Mouse (Mus musculus) liver, embryonic 16.5 days (tissue): ENCODE measurements around the gene Dhrs1. TPM values are rescaled to one million over a fixed set of nuclear protein-coding genes. Genes with fewer than 3 reads are reported as not detected.
A peak's percentile ranks its signal among the peaks of the same experiment; 100 is the strongest.

Source experiments
- ATAC-seq: fragments of 200-750 bp; cut with Nextera tagmentation; 2 replicates; pipeline ENCODE4 v1.8.0; 2017; ENCODE audit warnings: low read depth, mild to moderate bottlenecking, moderate number of reproducible peaks, moderate library complexity
- H3K27ac ChIP-seq: fragments of 300-500 bp; sonication (generic); 2 replicates; pipeline ENCODE4 v1.5.1; 2014; ENCODE audit warnings: mild to moderate bottlenecking, low read length
- H3K27me3 ChIP-seq: fragments of 300-500 bp; sonication (generic); 2 replicates; pipeline ENCODE4 v1.6.1; 2014; ENCODE audit warnings: low read depth, low read length, mixed read lengths; ENCODE audit not compliant: control insufficient read depth, insufficient read depth
- H3K36me3 ChIP-seq: fragments of 300-500 bp; sonication (generic); 2 replicates; pipeline ENCODE4 v1.6.1; 2014; ENCODE audit warnings: mild to moderate bottlenecking; ENCODE audit not compliant: control insufficient read depth, insufficient read depth
- H3K4me1 ChIP-seq: fragments of 300-500 bp; sonication (generic); 2 replicates; pipeline ENCODE4 v1.6.1; 2014; ENCODE audit warnings: low read depth, low read length, mixed read lengths; ENCODE audit not compliant: control insufficient read depth
- H3K4me2 ChIP-seq: fragments of 300-500 bp; sonication (generic); 2 replicates; pipeline ENCODE4 v1.6.1; 2014; ENCODE audit warnings: low read depth, low read length, mixed read lengths
- H3K4me3 ChIP-seq: fragments of 300-500 bp; sonication (generic); 2 replicates; pipeline ENCODE4 v1.5.1; 2014; ENCODE audit warnings: low read depth, mild to moderate bottlenecking, low read length
- H3K9ac ChIP-seq: fragments of 300-500 bp; sonication (generic); 2 replicates; pipeline ENCODE4 v1.6.1; 2014; ENCODE audit warnings: low read depth, low read length
- H3K9me3 ChIP-seq: fragments of 300-500 bp; sonication (generic); replicated peaks from 2 replicates; pipeline ENCODE4 v1.6.1; 2016; ENCODE audit warnings: low read length; ENCODE audit not compliant: control insufficient read depth
- WGBS: fragments of 180-500 bp; shearing (Covaris S2); extraction: QIAGEN DNeasy Blood & Tissue Kit; methylation state at CpG from one replicate; pipeline ENCODE4 v1.1.7; 2014; ENCODE audit not compliant: insufficient replicate concordance; 5-methylcytosine and 5-hydroxymethylcytosine counted together
- polyA plus RNA-seq: library from polyadenylated mRNA; unstranded; fragments of >200 nt; fragmentation: Nextera tagmentation; extraction: Ambion mirVana; gene quantifications from 2 replicates; pipeline ENCODE4 v1.2.1, GENCODE M21; 2015

Dhrs1 gene
- polyA plus RNA-seq, 1 experiment from 2014 or later = 43.5 TPM

GRCm38 (mm10) chr14:55730531-55731032 lies 14.9 kb downstream of the Dhrs1 start:
- no peak overlapping the region for H3K4me3 ChIP-seq
- WGBS = 55% methylated on average over 7 of the region's 7 CpGs
- H3K4me2 ChIP-seq = no peak overlapping the region
- H3K27me3 ChIP-seq = no peaks in the 10 kb centered on the region; the same call in 1 of the 2 replicates
- H3K36me3 ChIP-seq = no peaks in the 10 kb centered on the region
- no peak overlapping the region for H3K9ac ChIP-seq
- ATAC-seq = no peak
- H3K4me1 ChIP-seq = no peaks in the 10 kb centered on the region; the same call in 1 of the 2 replicates
- no peak overlapping the region for H3K27ac ChIP-seq
- H3K9me3 ChIP-seq = no peaks in the 10 kb centered on the region

DNA sequence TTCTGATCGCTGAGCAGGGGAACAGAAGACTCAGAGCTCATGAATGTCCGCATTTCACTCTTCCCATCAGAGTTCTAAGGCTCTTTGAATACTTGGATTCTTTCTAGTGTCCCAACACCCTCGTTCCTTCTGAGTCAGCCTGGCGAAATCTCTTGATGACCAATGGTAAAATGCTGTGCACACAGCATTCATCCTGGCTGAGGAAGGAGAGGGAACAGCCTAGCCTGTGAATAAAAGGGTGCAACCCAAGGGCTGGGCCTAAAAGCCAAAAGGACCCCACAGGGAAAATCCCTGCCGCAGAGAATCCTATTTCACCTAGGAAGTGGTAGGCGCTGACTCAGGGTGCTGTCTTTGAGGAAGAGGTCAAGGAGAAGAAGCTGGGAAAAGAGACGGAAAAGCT lies 15.4 kb downstream of the Dhrs1 start:
- no peak for ATAC-seq
- Histone ChIP-seq H3K9ac (no peak overlapping the region), H3K27me3 (no peaks in the 10 kb centered on the region; the same call in 1 of the 2 replicates), H3K36me3 (no peaks in the 10 kb centered on the region), H3K4me2 (no peak overlapping the region), H3K4me1 (no peaks in the 10 kb centered on the region; the same call in 1 of the 2 replicates), H3K27ac (no peak overlapping the region), H3K9me3 (no peaks in the 10 kb centered on the region), H3K4me3 (no peak overlapping the region)
- WGBS = 66% methylated on average over 7 of the region's 7 CpGs

DNA sequence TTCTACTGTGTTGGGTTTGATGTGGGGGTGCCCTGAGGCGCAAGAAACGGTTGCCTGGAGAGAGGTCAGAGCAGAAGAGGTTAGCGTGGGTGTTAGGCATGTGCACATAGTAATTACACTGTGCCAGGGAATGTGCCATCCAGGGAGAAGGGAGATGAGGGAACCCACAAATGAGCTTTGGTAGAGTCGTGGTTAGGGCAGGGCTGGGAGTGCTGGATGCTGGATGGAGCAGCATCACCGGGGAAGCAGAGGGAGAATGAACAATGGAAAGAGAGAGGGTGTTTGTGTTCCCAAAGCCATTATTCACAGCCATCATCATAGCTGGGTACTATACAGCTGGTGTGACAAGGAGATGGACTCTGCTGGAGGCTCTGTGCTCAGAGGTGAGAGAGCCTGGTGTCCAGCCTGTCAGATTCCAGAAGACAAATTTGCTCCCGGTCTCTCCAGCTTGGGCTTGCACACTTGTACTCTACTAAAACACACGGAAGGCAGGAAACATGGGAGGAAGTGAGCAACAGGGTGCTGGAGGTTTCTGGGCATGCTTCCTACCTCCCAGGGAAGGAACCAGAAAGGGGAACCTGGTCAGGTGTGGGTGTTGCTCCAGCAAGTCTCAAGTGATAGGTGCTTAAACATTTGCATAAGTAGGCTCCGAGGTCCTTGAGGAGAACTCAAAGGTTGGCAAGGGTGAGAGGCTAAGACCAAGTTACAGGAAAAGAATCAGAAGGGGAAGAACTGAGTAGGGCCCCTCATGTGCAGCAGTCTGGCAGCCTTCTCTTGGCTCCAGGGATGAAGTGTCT lies 17.4 kb downstream of the Dhrs1 start:
- H3K4me2 ChIP-seq = no peak overlapping the region
- peaks cover 15% of the 10 kb centered on the region for H3K4me1 ChIP-seq
- H3K9ac ChIP-seq = no peak overlapping the region
- 48% methylated on average over 8 of the region's 8 CpGs for WGBS
- no peaks in the 10 kb centered on the region for H3K27me3 ChIP-seq
- no peaks in the 10 kb centered on the region for H3K9me3 ChIP-seq
- no peak overlapping the region for H3K4me3 ChIP-seq
- H3K27ac ChIP-seq = no peak overlapping the region
- ATAC-seq = peak; percentile 12; the same call in 1 of the 2 replicates
- no peaks in the 10 kb centered on the region for H3K36me3 ChIP-seq

DNA sequence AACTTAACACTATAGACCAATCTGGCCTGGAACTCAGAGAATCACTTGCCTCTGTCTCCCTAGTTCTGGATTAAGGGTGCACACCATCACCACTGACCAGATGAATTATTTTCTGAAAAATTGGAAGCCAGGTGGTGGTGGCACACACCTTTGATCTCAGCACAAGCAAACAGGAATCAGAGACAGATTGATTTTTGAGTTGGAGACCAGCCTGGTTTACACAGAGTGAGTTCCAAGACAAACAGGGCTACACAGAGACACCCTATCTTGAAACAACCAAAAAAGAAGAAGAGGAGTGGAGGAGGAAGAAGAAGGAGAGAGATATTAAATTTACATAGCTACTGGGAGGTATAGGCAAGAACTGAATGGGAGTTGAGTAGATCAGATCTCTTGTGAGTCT lies 19.2 kb downstream of the Dhrs1 start:
- peaks cover 28% of the 10 kb centered on the region for H3K4me1 ChIP-seq
- ATAC-seq = no peak
- H3K27me3 ChIP-seq = no peaks in the 10 kb centered on the region
- no peaks in the 10 kb centered on the region for H3K36me3 ChIP-seq
- no peak overlapping the region for H3K27ac ChIP-seq
- no peaks in the 10 kb centered on the region for H3K9me3 ChIP-seq
- H3K4me2 ChIP-seq = no peak overlapping the region
- no peak overlapping the region for H3K9ac ChIP-seq
- H3K4me3 ChIP-seq = no peak overlapping the region

DNA sequence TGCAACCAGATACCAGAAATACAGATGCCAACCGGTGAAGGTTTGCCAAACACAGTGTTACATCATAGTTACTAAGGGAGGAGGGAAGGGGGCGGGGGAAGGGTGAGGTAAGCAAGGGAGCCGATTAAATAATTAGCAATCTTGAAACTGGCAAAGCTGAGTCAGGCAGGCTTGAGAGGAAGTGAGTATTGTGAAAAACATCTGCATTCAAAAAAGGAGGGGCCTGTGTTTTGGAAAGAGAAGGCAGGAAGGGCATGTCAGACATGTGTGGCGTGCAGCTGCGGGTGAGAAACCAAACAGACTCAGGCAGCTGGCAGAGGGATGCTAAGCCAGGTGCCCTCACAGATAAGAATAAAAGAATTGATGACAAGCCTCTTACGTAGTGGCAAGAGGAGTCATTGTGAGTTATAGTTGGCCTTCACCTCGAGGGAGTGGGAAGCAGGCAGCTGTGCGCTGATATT lies 21.0 kb downstream of the Dhrs1 start:
- Histone ChIP-seq H3K27ac (0 out of 2 replicates have a peak overlapping the region, but pooled peaks have one; percentile 4), H3K4me1 (peaks cover 29% of the 10 kb centered on the region), H3K4me2 (no peak overlapping the region), H3K9ac (no peak overlapping the region), H3K4me3 (no peak overlapping the region), H3K9me3 (no peaks in the 10 kb centered on the region), H3K36me3 (no peaks in the 10 kb centered on the region), H3K27me3 (no peaks in the 10 kb centered on the region)
- ATAC-seq = no peak
- WGBS = 18% methylated on average over 8 of the region's 8 CpGs

- no peak overlapping the region for H3K4me3 ChIP-seq
- ATAC-seq = no peak
- peak overlapping the region; percentile 39; the same call in 1 of the 2 replicates for H3K27ac ChIP-seq
- no peak overlapping the region for H3K9ac ChIP-seq
- H3K36me3 ChIP-seq = no peaks in the 10 kb centered on the region
- peaks cover 29% of the 10 kb centered on the region for H3K4me1 ChIP-seq
- no peaks in the 10 kb centered on the region for H3K9me3 ChIP-seq
- WGBS = 60% methylated on average over 7 of the region's 7 CpGs
- H3K4me2 ChIP-seq = no peak overlapping the region
- H3K27me3 ChIP-seq = no peaks in the 10 kb centered on the region
Measured at GRCm38 (mm10) chr14:55723433-55723832, 22.1 kb downstream of the Dhrs1 start.

DNA sequence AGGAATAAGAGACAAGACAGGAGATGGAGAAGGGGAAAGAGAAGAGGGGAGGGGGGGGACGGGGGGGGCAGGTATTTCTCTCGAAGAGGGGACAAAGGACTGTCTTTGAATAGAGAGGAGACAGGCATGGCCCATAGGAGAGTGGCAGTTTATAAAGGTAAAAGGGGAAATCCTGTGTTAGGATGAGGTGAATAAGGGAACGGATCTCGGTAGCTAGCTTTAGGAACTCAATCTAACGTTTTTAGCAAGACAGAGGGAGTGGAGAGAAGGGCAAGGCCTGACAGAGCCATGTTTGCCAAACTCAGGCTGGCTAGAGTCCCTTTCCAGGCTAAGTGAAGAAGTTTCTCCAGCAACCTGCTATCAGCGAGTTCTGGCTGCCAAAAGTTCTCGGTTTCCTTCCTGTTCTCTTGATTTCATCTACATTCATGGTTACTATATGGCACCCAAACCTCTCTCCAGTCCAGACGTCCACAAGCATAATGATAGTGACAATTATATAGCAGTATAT lies 23.0 kb downstream of the Dhrs1 start:
- Histone ChIP-seq H3K9me3 (no peaks in the 10 kb centered on the region), H3K27me3 (no peaks in the 10 kb centered on the region), H3K4me3 (peak overlapping the region; percentile 77), H3K4me1 (peaks cover 29% of the 10 kb centered on the region), H3K9ac (no peak overlapping the region; the same call in 1 of the 2 replicates), H3K4me2 (peak overlapping the region; percentile 80), H3K36me3 (no peaks in the 10 kb centered on the region; the same call in 1 of the 2 replicates), H3K27ac (peak overlapping the region; percentile 31; the same call in 1 of the 2 replicates)
- WGBS = 29% methylated on average over 8 of the region's 8 CpGs
- no peak for ATAC-seq

- Histone ChIP-seq H3K27me3 (no peaks in the 10 kb centered on the region), H3K9me3 (no peaks in the 10 kb centered on the region), H3K4me2 (peak within 1 kb of the TSS; percentile 80), H3K27ac (peak within 1 kb of the TSS; percentile 76), H3K4me3 (peak within 1 kb of the TSS; percentile 77), H3K4me1 (peaks cover 29% of the 10 kb centered on the region), H3K36me3 (no peaks in the 10 kb centered on the region; the same call in 1 of the 2 replicates), H3K9ac (peak within 1 kb of the TSS; percentile 73)
- WGBS = under 1% methylated on average over 50 of the region's 50 CpGs
- ATAC-seq = peak; percentile 92
Measured at GRCm38 (mm10) chr14:55721700-55722437, 23.6 kb downstream of the Dhrs1 start, which contains the start of gene Rabggta. TSS of gene Rabggta (minus strand) at chr14:55722263.
